Mouse (Mus musculus): ENCODE measurements around the gene Tmem38a. TPM values are rescaled to one million over a fixed set of nuclear protein-coding genes. Genes with fewer than 3 reads are reported as not detected.

The Tmem38a gene
- polyA plus RNA-seq, 1 experiment from 2014 or later, result 21.1 TPM

Small RNA genes lying within 50 kb of the gene (microRNA-seq; reads per million reads assigned to microRNA genes)
- gene Gm28019, result not detected

Other genes starting within 250 kb of the Tmem38a start
- 60.8 and 72.5 TPM in 2 replicates for gene Eps15l1, start 150.6 kb upstream of the Tmem38a start, polyA plus RNA-seq (2014; fragmentation: Nextera tagmentation; extraction: Ambion mirVana)
- gene Calr3, start 128.2 kb upstream of the Tmem38a start, polyA plus RNA-seq (2014; fragmentation: Nextera tagmentation; extraction: Ambion mirVana), result 0.86 and 1.1 TPM in 2 replicates
- 12.6 and 17.0 TPM in 2 replicates for gene 1700030K09Rik, start 128.2 kb upstream of the Tmem38a start, polyA plus RNA-seq (2014; fragmentation: Nextera tagmentation; extraction: Ambion mirVana)
- 41.5 and 54.3 TPM in 2 replicates for gene Cherp, start 96.8 kb upstream of the Tmem38a start, polyA plus RNA-seq (2014; fragmentation: Nextera tagmentation; extraction: Ambion mirVana)
- 9.7 and 10.0 TPM in 2 replicates for gene Slc35e1, start 79.4 kb upstream of the Tmem38a start, polyA plus RNA-seq (2014; fragmentation: Nextera tagmentation; extraction: Ambion mirVana)
- gene Med26, start 23.8 kb upstream of the Tmem38a start, polyA plus RNA-seq (2014; fragmentation: Nextera tagmentation; extraction: Ambion mirVana), result 14.3 and 16.4 TPM in 2 replicates
- 142 and 150 TPM in 2 replicates for gene Smim7, start 967 bp upstream of the Tmem38a start, polyA plus RNA-seq (2014; fragmentation: Nextera tagmentation; extraction: Ambion mirVana)
- 1.00 and 1.1 TPM in 2 replicates for gene Nwd1, start 74.7 kb downstream of the Tmem38a start, polyA plus RNA-seq (2014; fragmentation: Nextera tagmentation; extraction: Ambion mirVana)
- gene Sin3b, start 151.2 kb downstream of the Tmem38a start, polyA plus RNA-seq (2014; fragmentation: Nextera tagmentation; extraction: Ambion mirVana), result 191 and 211 TPM in 2 replicates
- 0.63 and 0.74 TPM in 2 replicates for gene F2rl3, start 189.8 kb downstream of the Tmem38a start, polyA plus RNA-seq (2014; fragmentation: Nextera tagmentation; extraction: Ambion mirVana)

All from midbrain, embryonic 14.5 days (tissue).